In genomic region chr2:31053851-31054340, GRCm38 (mm10) we compare ENCODE assay signal across 12 mouse cellular contexts.
"Had no signal": no experiment of that assay in that cellular context is flagged by ENCODE, and none has a peak within 500 bp of the region (broad histone marks: within the 10 kb centered on the region; RNA-seq: fewer than 3 reads in every experiment).

No protein-coding gene starts in this region.

- DNase-seq: lung, adult 2 months; lung, postnatal 36 days; thymus, adult 18-20 months; thymus, postnatal 14 days had no signal

- H3K9me3 ChIP-seq: limb, embryonic 10.5 days; liver, embryonic 15.5 days; midbrain, embryonic 15.5 days; neural tube, embryonic 12.5 days had no signal

- H3K27ac ChIP-seq: left cerebral cortex, adult 2 months; limb, embryonic 10.5 days; liver, embryonic 15.5 days; midbrain, embryonic 15.5 days; neural tube, embryonic 12.5 days had no signal

- ATAC-seq: intestine, embryonic 16.5 days; lung, postnatal 0 days; midbrain, embryonic 15.5 days had no signal

- H3K9ac ChIP-seq: liver, embryonic 15.5 days; midbrain, embryonic 15.5 days; neural tube, embryonic 12.5 days had no signal

- H3K4me1 ChIP-seq: limb, embryonic 10.5 days; liver, embryonic 15.5 days; midbrain, embryonic 15.5 days; neural tube, embryonic 12.5 days had no signal

- H3K27me3 ChIP-seq: liver, embryonic 15.5 days; midbrain, embryonic 15.5 days; neural tube, embryonic 12.5 days had no signal

- H3K4me3 ChIP-seq: left cerebral cortex, adult 2 months; limb, embryonic 10.5 days; liver, embryonic 15.5 days; midbrain, embryonic 15.5 days; neural tube, embryonic 12.5 days had no signal

- H3K4me2 ChIP-seq: liver, embryonic 11.5 days; liver, embryonic 15.5 days; midbrain, embryonic 15.5 days; neural tube, embryonic 12.5 days had no signal
